Mouse (Mus musculus) midbrain, embryonic 15.5 days (tissue): Measurements from ENCODE around the gene Cd59b. TPM values are rescaled to one million over a fixed set of nuclear protein-coding genes. Genes with fewer than 3 reads are reported as not detected.

Experiments
- ATAC-seq: fragments of 200-750 bp; cut with Nextera tagmentation; replicated peaks from 2 replicates; pipeline ENCODE4 v1.8.0; 2017; ENCODE audit warnings: moderate TSS enrichment
- H3K27ac ChIP-seq: fragments of 300-500 bp; sonication (generic); 2 replicates; pipeline ENCODE4 v1.5.1; 2015; ENCODE audit warnings: mild to moderate bottlenecking, inconsistent platforms
- H3K27me3 ChIP-seq: fragments of 300-500 bp; sonication (generic); replicated peaks from 2 replicates; pipeline ENCODE4 v1.6.1; 2015; ENCODE audit warnings: inconsistent platforms
- H3K36me3 ChIP-seq: fragments of 300-500 bp; sonication (generic); replicated peaks from 2 replicates; pipeline ENCODE4 v1.6.1; 2015; ENCODE audit warnings: inconsistent platforms
- H3K4me1 ChIP-seq: fragments of 300-500 bp; sonication (generic); 2 replicates; pipeline ENCODE4 v1.6.1; 2015; ENCODE audit warnings: inconsistent platforms
- H3K4me2 ChIP-seq: fragments of 300-500 bp; sonication (generic); 2 replicates; pipeline ENCODE4 v1.6.1; 2015; ENCODE audit warnings: inconsistent platforms, mild to moderate bottlenecking, moderate library complexity
- H3K4me3 ChIP-seq: fragments of 300-500 bp; sonication (generic); 2 replicates; pipeline ENCODE4 v1.5.1; 2015; ENCODE audit warnings: mild to moderate bottlenecking, inconsistent platforms
- H3K9ac ChIP-seq: fragments of 300-500 bp; sonication (generic); 2 replicates; pipeline ENCODE4 v1.6.1; 2015; ENCODE audit warnings: mild to moderate bottlenecking, inconsistent platforms
- H3K9me3 ChIP-seq: fragments of 300-500 bp; sonication (generic); 2 replicates; pipeline ENCODE4 v1.6.1; 2016; ENCODE audit warnings: inconsistent platforms
- WGBS: fragments of 180-500 bp; shearing (Covaris S2); methylation state at CpG from one replicate; pipeline ENCODE4 v1.1.7; 2015; ENCODE audit warnings: mixed read lengths; 5-methylcytosine and 5-hydroxymethylcytosine counted together
- polyA plus RNA-seq: library from polyadenylated mRNA; unstranded; fragments of >200 nt; fragmentation: Nextera tagmentation; extraction: Ambion mirVana; gene quantifications from 2 replicates; pipeline ENCODE4 v1.2.1, GENCODE M21; 2015

The Cd59b gene
- polyA plus RNA-seq, 1 experiment from 2014 or later = 0.92 TPM

DNA sequence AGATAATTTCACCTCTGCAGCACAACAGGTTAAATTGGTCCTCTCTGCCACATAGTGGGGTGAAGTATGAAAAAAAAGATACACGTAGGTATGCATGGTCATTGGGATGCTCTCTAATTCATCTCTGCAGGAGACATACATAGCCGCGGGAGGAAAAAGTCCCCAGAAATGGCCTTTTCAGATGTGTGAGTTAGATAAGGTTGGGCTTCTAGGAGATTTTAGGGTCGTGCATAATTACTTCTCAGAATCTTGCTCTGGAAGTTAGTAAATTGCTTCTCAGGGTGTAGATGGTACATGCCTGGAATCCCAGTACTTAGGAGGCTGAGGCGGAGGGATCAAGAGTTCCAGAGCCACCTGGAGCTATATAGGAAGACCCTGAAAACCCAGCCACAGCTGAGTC, 54.4 kb downstream of the Cd59b start:
- no peak overlapping the region for H3K4me2 ChIP-seq
- H3K9me3 ChIP-seq = no peaks in the 10 kb centered on the region
- WGBS = 82% methylated on average over 5 of the region's 5 CpGs

GRCm38 (mm10) chr2:104128803-104129531, 59.3 kb downstream of the Cd59b start:
- 0 out of 2 replicates have a peak, but pooled peaks cover 3% of the 10 kb centered on the region for H3K27me3 ChIP-seq
- no peaks in the 10 kb centered on the region for H3K4me1 ChIP-seq
- no peaks in the 10 kb centered on the region for H3K9me3 ChIP-seq
- H3K4me2 ChIP-seq = no peak overlapping the region
- no peaks in the 10 kb centered on the region for H3K36me3 ChIP-seq
- 86% methylated on average over 13 of the region's 13 CpGs for WGBS
- no peak overlapping the region for H3K4me3 ChIP-seq
- no peak for ATAC-seq
- H3K9ac ChIP-seq = no peak overlapping the region
- H3K27ac ChIP-seq = no peak overlapping the region

More for the DNA sequence above, 54.4 kb downstream of the Cd59b start:
- Histone ChIP-seq H3K36me3 (no peaks in the 10 kb centered on the region), H3K4me1 (peaks cover 12% of the 10 kb centered on the region), H3K4me3 (no peak overlapping the region), H3K27me3 (0 out of 2 replicates have a peak, but pooled peaks cover 3% of the 10 kb centered on the region), H3K27ac (no peak overlapping the region), H3K9ac (no peak overlapping the region)
- ATAC-seq = no peak

GRCm38 (mm10) chr2:104130165-104130564, 60.5 kb downstream of the Cd59b start:
- no peak overlapping the region for H3K9ac ChIP-seq
- no peaks in the 10 kb centered on the region for H3K9me3 ChIP-seq
- no peak overlapping the region for H3K4me3 ChIP-seq
- H3K4me1 ChIP-seq = no peaks in the 10 kb centered on the region
- no peak overlapping the region for H3K4me2 ChIP-seq
- no peak for ATAC-seq
- H3K27ac ChIP-seq = no peak overlapping the region
- H3K36me3 ChIP-seq = no peaks in the 10 kb centered on the region
- WGBS = 87% methylated on average over 6 of the region's 6 CpGs
- H3K27me3 ChIP-seq = no peaks in the 10 kb centered on the region

GRCm38 (mm10) chr2:104130969-104131368, 61.3 kb downstream of the Cd59b start:
- Histone ChIP-seq H3K27ac (no peak overlapping the region), H3K9ac (no peak overlapping the region), H3K4me1 (no peaks in the 10 kb centered on the region), H3K4me3 (no peak overlapping the region), H3K36me3 (no peaks in the 10 kb centered on the region), H3K27me3 (no peaks in the 10 kb centered on the region), H3K4me2 (no peak overlapping the region), H3K9me3 (no peaks in the 10 kb centered on the region)
- WGBS = 60% methylated on average over 3 of the region's 3 CpGs
- ATAC-seq = no peak

GRCm38 (mm10) chr2:104132266-104132859, 62.7 kb downstream of the Cd59b start:
- Histone ChIP-seq H3K4me1 (no peaks in the 10 kb centered on the region), H3K36me3 (no peaks in the 10 kb centered on the region), H3K27ac (no peak overlapping the region), H3K4me3 (no peak overlapping the region), H3K4me2 (no peak overlapping the region), H3K9me3 (no peaks in the 10 kb centered on the region), H3K27me3 (no peaks in the 10 kb centered on the region), H3K9ac (no peak overlapping the region)
- no peak for ATAC-seq
- WGBS = 80% methylated on average over 7 of the region's 7 CpGs

GRCm38 (mm10) chr2:104133042-104133810, 63.6 kb downstream of the Cd59b start:
- no peaks in the 10 kb centered on the region for H3K36me3 ChIP-seq
- 40% methylated on average over 12 of the region's 12 CpGs for WGBS
- H3K27me3 ChIP-seq = no peaks in the 10 kb centered on the region
- H3K4me3 ChIP-seq = no peak overlapping the region
- no peak overlapping the region for H3K9ac ChIP-seq
- H3K27ac ChIP-seq = no peak overlapping the region
- H3K4me1 ChIP-seq = no peaks in the 10 kb centered on the region
- H3K9me3 ChIP-seq = no peaks in the 10 kb centered on the region
- no peak overlapping the region for H3K4me2 ChIP-seq
- ATAC-seq = no peak

DNA sequence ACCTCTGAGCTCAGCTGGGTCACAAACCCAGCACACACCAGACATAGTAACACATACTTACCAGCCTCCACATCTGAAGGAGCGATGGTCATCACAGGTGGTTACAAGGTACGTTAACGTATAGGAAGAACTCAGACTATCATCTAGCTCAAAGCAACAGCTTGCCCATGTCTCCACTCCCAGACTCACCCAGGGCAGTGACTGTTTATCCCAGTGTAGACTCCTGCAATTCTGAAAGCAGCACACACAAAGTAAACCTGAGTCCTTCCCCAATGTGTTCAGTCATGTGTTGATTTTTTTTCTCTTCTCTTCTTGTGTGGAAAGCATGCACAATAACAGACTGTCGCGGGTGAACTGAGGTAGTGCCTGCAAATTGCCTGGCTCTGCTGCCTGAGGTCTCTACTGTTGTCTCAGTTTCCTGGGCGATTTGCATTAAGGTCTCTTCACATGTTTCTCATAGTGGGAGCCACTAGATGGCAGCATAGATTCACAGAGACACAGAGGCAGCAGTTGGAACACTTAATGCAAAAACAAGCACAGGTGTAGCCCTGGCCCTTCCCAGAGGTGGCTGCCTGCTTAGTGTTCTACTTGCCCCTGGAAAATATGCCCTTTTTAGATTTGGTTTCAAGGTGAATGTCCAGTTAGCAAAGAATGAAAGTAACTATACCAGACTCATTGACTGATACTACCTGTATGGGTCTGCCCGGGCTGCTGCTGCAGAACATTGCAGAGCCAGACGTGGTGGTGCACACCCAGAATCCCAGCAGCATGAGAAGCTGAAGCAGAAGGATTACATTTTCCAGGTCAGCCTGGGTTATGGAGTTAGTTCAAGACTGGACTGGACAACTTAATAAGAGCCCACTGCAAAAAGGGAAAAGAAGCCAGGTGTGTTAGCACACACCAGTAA, 64.8 kb downstream of the Cd59b start:
- Histone ChIP-seq H3K27me3 (no peaks in the 10 kb centered on the region), H3K4me3 (no peak overlapping the region), H3K9ac (no peak overlapping the region), H3K27ac (no peak overlapping the region), H3K36me3 (no peaks in the 10 kb centered on the region), H3K4me2 (no peak overlapping the region), H3K4me1 (no peaks in the 10 kb centered on the region), H3K9me3 (no peaks in the 10 kb centered on the region)
- peak; percentile 86 for ATAC-seq
- 54% methylated on average over 8 of the region's 8 CpGs for WGBS

- Histone ChIP-seq H3K9ac (no peak overlapping the region), H3K4me2 (no peak overlapping the region), H3K9me3 (no peaks in the 10 kb centered on the region), H3K27me3 (no peaks in the 10 kb centered on the region), H3K4me1 (no peaks in the 10 kb centered on the region), H3K36me3 (no peaks in the 10 kb centered on the region), H3K27ac (no peak overlapping the region), H3K4me3 (no peak overlapping the region)
- ATAC-seq = no peak
- WGBS = 74% methylated on average over 2 of the region's 2 CpGs
Observed at GRCm38 (mm10) chr2:104135920-104136319, 66.3 kb downstream of the Cd59b start.

Other genes starting within 250 kb of the Cd59b start
- 32.0 and 33.6 TPM in 2 replicates for gene Lmo2, start 111.9 kb upstream of the Cd59b start, polyA plus RNA-seq
- gene Fbxo3, start 42.1 kb upstream of the Cd59b start, polyA plus RNA-seq = 73.4 and 76.2 TPM in 2 replicates
- 3.7 and 3.8 TPM in 2 replicates for gene 4931422A03Rik, start 41.5 kb upstream of the Cd59b start, polyA plus RNA-seq
- gene Gm10912, start 4.0 kb upstream of the Cd59b start, polyA plus RNA-seq = not detected in 2 replicates
- gene Gm10799, start 1.3 kb upstream of the Cd59b start, polyA plus RNA-seq = not detected in 2 replicates
- 11.8 and 12.4 TPM in 2 replicates for gene Cd59a, start 26.0 kb downstream of the Cd59b start, polyA plus RNA-seq
- gene A930018P22Rik, start 52.9 kb downstream of the Cd59b start, polyA plus RNA-seq = not detected in 2 replicates